In the genomic region with DNA sequence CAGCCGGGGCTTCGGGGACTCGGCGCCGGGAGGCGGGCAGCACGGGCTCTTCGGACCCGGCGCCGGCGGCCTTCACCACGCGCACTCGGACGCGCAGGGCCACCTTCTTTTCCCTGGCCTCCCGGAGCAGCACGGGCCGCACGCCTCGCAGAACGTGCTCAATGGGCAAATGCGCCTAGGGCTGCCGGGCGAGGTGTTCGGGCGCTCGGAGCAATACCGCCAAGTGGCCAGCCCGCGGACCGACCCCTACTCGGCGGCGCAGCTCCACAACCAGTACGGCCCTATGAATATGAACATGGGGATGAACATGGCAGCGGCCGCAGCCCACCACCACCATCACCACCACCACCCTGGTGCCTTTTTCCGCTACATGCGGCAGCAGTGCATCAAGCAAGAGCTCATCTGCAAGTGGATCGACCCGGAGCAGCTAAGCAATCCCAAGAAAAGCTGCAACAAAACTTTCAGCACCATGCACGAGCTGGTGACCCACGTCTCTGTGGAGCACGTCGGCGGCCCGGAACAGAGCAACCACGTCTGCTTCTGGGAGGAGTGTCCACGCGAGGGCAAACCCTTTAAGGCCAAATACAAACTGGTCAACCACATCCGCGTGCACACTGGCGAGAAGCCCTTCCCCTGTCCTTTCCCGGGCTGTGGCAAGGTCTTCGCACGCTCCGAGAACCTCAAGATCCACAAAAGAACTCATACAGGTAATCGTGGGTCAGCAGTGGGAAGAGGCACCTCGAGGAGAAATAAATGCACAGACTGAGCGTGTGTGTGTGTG, we compare ENCODE assay signal across 9 mouse cellular contexts. TPM values are rescaled to one million over a fixed set of nuclear protein-coding genes. Genes with fewer than 3 reads are reported as not detected.
DNase-seq lines count a peak whose midpoint lies in the region; ATAC-seq and TF ChIP-seq lines count a peak whose summit lies in the region.
"Had no signal": no experiment of that assay in that cellular context is flagged by ENCODE, and none has a peak within 500 bp of the region (broad histone marks: within the 10 kb centered on the region; RNA-seq: fewer than 3 reads in every experiment).

No protein-coding gene starts in this region.

- H3K4me1 ChIP-seq in heart, embryonic 14.5 days (ENCODE audit: control insufficient read depth in 2 of 2, insufficient read depth in 2 of 2, low read length in 2 of 2) = peaks cover 6 to 18% of the 10 kb centered on the region in 2 experiments; a peak in 3 of 4 replicates
- H3K4me1 ChIP-seq in liver, embryonic 15.5 days (replicated peaks) = peaks cover 18% of the 10 kb centered on the region
- 0 out of 2 replicates have a peak, but pooled peaks cover 3% of the 10 kb centered on the region for H3K4me1 ChIP-seq in stomach, postnatal 0 days (replicated peaks; ENCODE audit: control insufficient read depth, insufficient read depth)

- peak overlapping the region; percentile 79 for H3K4me2 ChIP-seq in heart, embryonic 14.5 days (ENCODE audit: low read length)
- H3K4me2 ChIP-seq in liver, embryonic 15.5 days = peak overlapping the region; percentile 56
- peak overlapping the region; percentile 55 for H3K4me2 ChIP-seq in stomach, postnatal 0 days (replicated peaks; ENCODE audit: low read depth)

- ATAC-seq in heart, embryonic 14.5 days (ENCODE audit: insufficient number of reproducible peaks, insufficient read depth, low FRiP score, low read depth) = no peak
- no peak for ATAC-seq in liver, embryonic 15.5 days (ENCODE audit: insufficient read depth)
- ATAC-seq in stomach, postnatal 0 days (ENCODE audit: low FRiP score, low TSS enrichment) = no peak

- H3K4me3 ChIP-seq in heart, embryonic 14.5 days (ENCODE audit: control insufficient read depth in 1 of 2, insufficient read depth in 1 of 2, low read depth in 1 of 2, low read length in 2 of 2) = peak overlapping the region; percentile 41 to 50
- peak overlapping the region; percentile 36 for H3K4me3 ChIP-seq in liver, embryonic 15.5 days (replicated peaks)
- peak overlapping the region; percentile 41 for H3K4me3 ChIP-seq in stomach, postnatal 0 days (ENCODE audit: low read depth, low read length)

- TF ChIP-seq EP300 in stomach, postnatal 0 days (optimal IDR thresholded peaks at IDR 0.05) = no peak

- DNase-seq in left cerebral cortex, postnatal 4 days = peak; percentile 37
- no peak for DNase-seq in left cerebral cortex, postnatal 14 days (ENCODE audit: low spot score in 2 of 2)
- DNase-seq in cerebellum, postnatal 10 days = peak; percentile 72 to 76
- no peak for DNase-seq in stomach, postnatal 0 days (ENCODE audit: low spot score)
- DNase-seq in right cerebral cortex, postnatal 10 days (ENCODE audit: low spot score in 2 of 2) = no peak
- DNase-seq in spleen, adult 12 weeks (ENCODE audit: low spot score) = no peak

- intact Hi-C loops in left cerebral cortex, postnatal 4 days (cut with DNase I) = loop anchor here (5.0 kb wide), 1 partner anchor 249 kb away; no protein-coding TSS in a partner anchor
- intact Hi-C loops in left cerebral cortex, postnatal 14 days (cut with DNase I) = loop anchor here (5.0 kb wide), 2 partner anchors 69 to 249 kb away; no protein-coding TSS in a partner anchor

- H3K9ac ChIP-seq in heart, embryonic 14.5 days (ENCODE audit: low read length) = no peak overlapping the region
- H3K9ac ChIP-seq in liver, embryonic 15.5 days = no peak overlapping the region
- H3K9ac ChIP-seq in stomach, postnatal 0 days (ENCODE audit: low read length) = no peak overlapping the region

- no peaks in the 10 kb centered on the region for H3K9me3 ChIP-seq in heart, embryonic 14.5 days (ENCODE audit: control insufficient read depth, low read length)
- H3K9me3 ChIP-seq in liver, embryonic 15.5 days (replicated peaks) = no peaks in the 10 kb centered on the region
- no peaks in the 10 kb centered on the region for H3K9me3 ChIP-seq in stomach, postnatal 0 days (ENCODE audit: control insufficient read depth, low read length)

- WGBS in heart, embryonic 14.5 days = under 1% methylated on average over 55 of the region's 62 CpGs
- 2% methylated on average over 62 of the region's 62 CpGs for WGBS in liver, embryonic 15.5 days (ENCODE audit: insufficient replicate concordance)
- WGBS in stomach, postnatal 0 days = under 1% methylated on average over 56 of the region's 62 CpGs

- peaks cover 94% of the 10 kb centered on the region for H3K27me3 ChIP-seq in heart, embryonic 14.5 days (ENCODE audit: control insufficient read depth, insufficient read depth, low read length)
- peaks cover 100% of the 10 kb centered on the region for H3K27me3 ChIP-seq in liver, embryonic 15.5 days
- H3K27me3 ChIP-seq in stomach, postnatal 0 days (ENCODE audit: control insufficient read depth, insufficient read depth, low read length) = peaks cover 47% of the 10 kb centered on the region

- H3K36me3 ChIP-seq in heart, embryonic 14.5 days (ENCODE audit: control insufficient read depth, insufficient read depth, low read length) = no peaks in the 10 kb centered on the region
- no peaks in the 10 kb centered on the region for H3K36me3 ChIP-seq in liver, embryonic 15.5 days (replicated peaks)
- no peaks in the 10 kb centered on the region for H3K36me3 ChIP-seq in stomach, postnatal 0 days (ENCODE audit: control insufficient read depth, insufficient read depth, low read length)

- no peak for TF ChIP-seq CTCF in stomach, postnatal 0 days (IDR thresholded peaks at IDR 0.05; ENCODE audit: low read depth)

- H3K27ac ChIP-seq in heart, embryonic 14.5 days (replicated peaks in 1 of 2; ENCODE audit: control insufficient read depth in 1 of 2, insufficient read depth in 1 of 2, low read depth in 2 of 2, low read length in 2 of 2) = no peak overlapping the region
- H3K27ac ChIP-seq in liver, embryonic 15.5 days (replicated peaks) = no peak overlapping the region
- no peak overlapping the region for H3K27ac ChIP-seq in stomach, postnatal 0 days (replicated peaks)

RNA-seq across cellular contexts. Expression of gene Zic2, which starts 1.0 kb away (rescaled TPM):
- total RNA-seq in left cerebral cortex, postnatal 4 days (2021) = 10 to 100 TPM; 22.4 to 24.1 TPM
- 10 to 100 TPM; 20.1 to 22.1 TPM for total RNA-seq in left cerebral cortex, postnatal 14 days (2021)
- not detected in 2 replicates for polyA plus RNA-seq in heart, embryonic 14.5 days (2014; fragmentation: Nextera tagmentation; extraction: Ambion mirVana)
- not detected in 2 replicates for polyA plus RNA-seq in liver, embryonic 15.5 days (2015; fragmentation: Nextera tagmentation; extraction: Ambion mirVana)
- polyA plus RNA-seq in stomach, postnatal 0 days (2015; fragmentation: Nextera tagmentation; extraction: Ambion mirVana) = not detected in 2 replicates
- total RNA-seq: neutrophil, adult 5-6 weeks had no signal

RNA-seq across cellular contexts. Expression of gene Zic5, which starts 10.8 kb away (rescaled TPM):
- total RNA-seq in left cerebral cortex, postnatal 4 days (2021) = 1 to 10 TPM; 3.9 to 5.1 TPM
- total RNA-seq in left cerebral cortex, postnatal 14 days (2021) = 1 to 10 TPM; 3.2 to 4.7 TPM
- 0.05 and 0.09 TPM in 2 replicates for polyA plus RNA-seq in heart, embryonic 14.5 days (2014; fragmentation: Nextera tagmentation; extraction: Ambion mirVana)
- polyA plus RNA-seq in liver, embryonic 15.5 days (2015; fragmentation: Nextera tagmentation; extraction: Ambion mirVana) = not detected in 2 replicates
- not detected in 2 replicates for polyA plus RNA-seq in stomach, postnatal 0 days (2015; fragmentation: Nextera tagmentation; extraction: Ambion mirVana)
- total RNA-seq: neutrophil, adult 5-6 weeks had no signal

RNA-seq across cellular contexts. Expression of gene Gm10837, which starts 14.2 kb away (rescaled TPM):
- under 1 TPM in 1 of 2 experiments, not detected in 1; 0.40 TPM for total RNA-seq in left cerebral cortex, postnatal 4 days (2021)
- under 1 TPM in 1 of 2 experiments, not detected in 1; 0.31 TPM for total RNA-seq in left cerebral cortex, postnatal 14 days (2021)
- polyA plus RNA-seq in heart, embryonic 14.5 days (2014; fragmentation: Nextera tagmentation; extraction: Ambion mirVana) = not detected in 2 replicates
- not detected in 2 replicates for polyA plus RNA-seq in liver, embryonic 15.5 days (2015; fragmentation: Nextera tagmentation; extraction: Ambion mirVana)
- not detected in 2 replicates for polyA plus RNA-seq in stomach, postnatal 0 days (2015; fragmentation: Nextera tagmentation; extraction: Ambion mirVana)
- total RNA-seq: neutrophil, adult 5-6 weeks had no signal

RNA-seq across cellular contexts. Expression of gene Gm5089, which starts 25.3 kb away (rescaled TPM):
- under 1 TPM; 0.28 to 0.50 TPM for total RNA-seq in left cerebral cortex, postnatal 4 days (2021)
- under 1 TPM in 1 of 2 experiments, not detected in 1; 0.18 TPM for total RNA-seq in left cerebral cortex, postnatal 14 days (2021)
- not detected in 2 replicates for polyA plus RNA-seq in heart, embryonic 14.5 days (2014; fragmentation: Nextera tagmentation; extraction: Ambion mirVana)
- polyA plus RNA-seq in liver, embryonic 15.5 days (2015; fragmentation: Nextera tagmentation; extraction: Ambion mirVana) = not detected in 2 replicates
- not detected in 2 replicates for polyA plus RNA-seq in stomach, postnatal 0 days (2015; fragmentation: Nextera tagmentation; extraction: Ambion mirVana)
- total RNA-seq: neutrophil, adult 5-6 weeks had no signal

RNA-seq across cellular contexts. Expression of gene Pcca, which starts 57.9 kb away (rescaled TPM):
- 10 to 100 TPM; 26.1 to 29.5 TPM for total RNA-seq in left cerebral cortex, postnatal 4 days (2021)
- total RNA-seq in left cerebral cortex, postnatal 14 days (2021) = 10 to 100 TPM; 30.2 to 34.4 TPM
- polyA plus RNA-seq in heart, embryonic 14.5 days (2014; fragmentation: Nextera tagmentation; extraction: Ambion mirVana) = 28.2 and 28.9 TPM in 2 replicates
- polyA plus RNA-seq in liver, embryonic 15.5 days (2015; fragmentation: Nextera tagmentation; extraction: Ambion mirVana) = 13.7 and 15.8 TPM in 2 replicates
- 8.2 and 9.2 TPM in 2 replicates for polyA plus RNA-seq in stomach, postnatal 0 days (2015; fragmentation: Nextera tagmentation; extraction: Ambion mirVana)

Comparison
In these comparisons a context has a peak if more than half of its experiments do, and no peak if none do; other contexts are left out.
1. DNase-seq: peak in left cerebral cortex, postnatal 4 days (single experiment) and cerebellum, postnatal 10 days (2 of 2); none in left cerebral cortex, postnatal 14 days (0 of 2), stomach, postnatal 0 days (single experiment), right cerebral cortex, postnatal 10 days (0 of 2) and spleen, adult 12 weeks (single experiment).
2. Peak in every context shown above with its lines, with median percentiles within 50 percentile points of each other: H3K4me2 ChIP-seq and H3K4me3 ChIP-seq.